Mouse (Mus musculus) kidney, adult 18-20 months (tissue): ENCODE data around the gene Vmn1r95.
"Not testable (repeated sequence)": the region's sequence is repeated elsewhere in the genome, so short reads cannot be mapped to it uniquely, and the experiment has no call there.

Source experiments
- DNase-seq: peaks from one replicate; pipeline ENCODE4 v3.0.0; 2021

Vmn1r95 gene

GRCm38 (mm10) chr7:20193410-20193809 lies at the start of gene Vmn1r95:
Gene Vmn1r95, plus strand, starts transcription at chr7:20193710.
- not testable (repeated sequence) for DNase-seq

- DNase-seq, result not testable (repeated sequence)
Observed at GRCm38 (mm10) chr7:20168277-20168676, 25.2 kb upstream of the Vmn1r95 start, which contains the start of gene Vmn1r94. Gene Vmn1r94, minus strand, starts transcription at chr7:20168377.

- not testable (repeated sequence) for DNase-seq
Observed at GRCm38 (mm10) chr7:20205507-20205906, 12.0 kb downstream of the Vmn1r95 start, which contains the start of gene Gm6164. Gene Gm6164, minus strand, starts transcription at chr7:20205607.

- not testable (repeated sequence) for DNase-seq
Observed at GRCm38 (mm10) chr7:20233728-20234127, 40.2 kb downstream of the Vmn1r95 start, which contains the start of gene Gm4498. Gene Gm4498, minus strand, starts transcription at chr7:20233828.
